Mouse (Mus musculus) heart, postnatal 36 days (tissue): ENCODE data around the gene Ndnf. TPM values are rescaled to one million over a fixed set of nuclear protein-coding genes. Genes with fewer than 3 reads are reported as not detected.

Experiments
- DNase-seq, 2 experiments: peaks; one replicate each; pipeline ENCODE4 v3.0.0; 2021 to 2022
- intact Hi-C: fragments of 180-260 bp; cut with DNase I; formaldehyde crosslinking; loops from one replicate; pipeline ENCODE4 v1.15.1; 2025
- total RNA-seq, 2 experiments: library from RNA; stranded (reverse); gene quantifications; 2 replicates each; pipeline ENCODE4 v1.2.3; 2021

The Ndnf gene
- 1 to 10 TPM; 2.0 to 3.9 TPM for total RNA-seq

GRCm38 (mm10) chr6:65671451-65671850 is at the start of gene Ndnf:
Gene Ndnf (plus strand): TSS chr6:65671590.
- DNase-seq, result peak; percentile 70 to 72
- intact Hi-C loops, result loop anchor here (5.0 kb wide), 1 partner anchor 111 kb away; no protein-coding TSS in a partner anchor

GRCm38 (mm10) chr6:65623016-65623715 is 48.2 kb upstream of the Ndnf start:
- no peak for DNase-seq

GRCm38 (mm10) chr6:65630578-65630977 is 40.8 kb upstream of the Ndnf start:
- no peak for DNase-seq
- intact Hi-C loops, result no loop called here

More at GRCm38 (mm10) chr6:65623016-65623715, 48.2 kb upstream of the Ndnf start:
- intact Hi-C loops, result no loop called here

- intact Hi-C loops, result no loop called here
- DNase-seq, result no peak
Measured at GRCm38 (mm10) chr6:65632184-65632583, 39.2 kb upstream of the Ndnf start.

- intact Hi-C loops, result no loop called here
- no peak for DNase-seq
Measured at GRCm38 (mm10) chr6:65642431-65642830, 29.0 kb upstream of the Ndnf start.

- DNase-seq, result no peak
- intact Hi-C loops, result no loop called here
Measured at GRCm38 (mm10) chr6:65644110-65644509, 27.3 kb upstream of the Ndnf start.

GRCm38 (mm10) chr6:65646408-65646807 is 25.0 kb upstream of the Ndnf start:
- no peak for DNase-seq
- intact Hi-C loops, result no loop called here

GRCm38 (mm10) chr6:65647731-65648130 is 23.7 kb upstream of the Ndnf start:
- no peak for DNase-seq
- intact Hi-C loops, result no loop called here

GRCm38 (mm10) chr6:65651376-65651775 is 20.0 kb upstream of the Ndnf start:
- no peak for DNase-seq
- intact Hi-C loops, result loop anchor here (2.0 to 5.0 kb wide), 3 partner anchors 731 to 881 kb away; no protein-coding TSS in a partner anchor

GRCm38 (mm10) chr6:65661272-65661671 is 10.1 kb upstream of the Ndnf start:
- no peak for DNase-seq
- intact Hi-C loops, result no loop called here

GRCm38 (mm10) chr6:65662050-65662449 is 9.3 kb upstream of the Ndnf start:
- no peak for DNase-seq
- intact Hi-C loops, result no loop called here

- DNase-seq, result no peak
- intact Hi-C loops, result no loop called here
Measured at GRCm38 (mm10) chr6:65663990-65664389, 7.4 kb upstream of the Ndnf start.

- intact Hi-C loops, result no loop called here
Measured at GRCm38 (mm10) chr6:65666295-65666694, 5.1 kb upstream of the Ndnf start.

GRCm38 (mm10) chr6:65669971-65670370 is 1.4 kb upstream of the Ndnf start:
- intact Hi-C loops, result loop anchor here (5.0 kb wide), 1 partner anchor 112 kb away; no protein-coding TSS in a partner anchor
- no peak for DNase-seq

More at GRCm38 (mm10) chr6:65666295-65666694, 5.1 kb upstream of the Ndnf start:
- no peak for DNase-seq

GRCm38 (mm10) chr6:65670981-65671411 is 394 bp upstream of the Ndnf start:
- no peak for DNase-seq
- intact Hi-C loops, result loop anchor here (5.0 kb wide), 1 partner anchor 111 kb away; no protein-coding TSS in a partner anchor

GRCm38 (mm10) chr6:65672131-65673031 is 991 bp downstream of the Ndnf start:
- DNase-seq, result peak; percentile 21 to 36
- intact Hi-C loops, result loop anchor here (5.0 kb wide), 1 partner anchor 110 kb away; no protein-coding TSS in a partner anchor

GRCm38 (mm10) chr6:65693938-65694337 is 22.5 kb downstream of the Ndnf start:
- intact Hi-C loops, result no loop called here
- DNase-seq, result no peak

GRCm38 (mm10) chr6:65720676-65721075 is 49.3 kb downstream of the Ndnf start:
- intact Hi-C loops, result no loop called here

GRCm38 (mm10) chr6:65725677-65726076 is 54.3 kb downstream of the Ndnf start:
- DNase-seq, result no peak
- intact Hi-C loops, result no loop called here

More at GRCm38 (mm10) chr6:65720676-65721075, 49.3 kb downstream of the Ndnf start:
- no peak for DNase-seq

- intact Hi-C loops, result no loop called here
- DNase-seq, result no peak
Measured at GRCm38 (mm10) chr6:65728261-65728660, 56.9 kb downstream of the Ndnf start.

- DNase-seq, result no peak
- intact Hi-C loops, result no loop called here
Measured at GRCm38 (mm10) chr6:65739442-65739841, 68.1 kb downstream of the Ndnf start.
